Mouse (Mus musculus): ENCODE results near the gene Defb13. TPM values are rescaled to one million over a fixed set of nuclear protein-coding genes. Genes with fewer than 3 reads are reported as not detected.

Defb13 gene
- polyA plus RNA-seq, 1 experiment from 2014 or later = not detected

- H3K9me3 ChIP-seq (ENCODE audit: control insufficient read depth, low read length) = no peaks in the 10 kb centered on the region
- no peak overlapping the region for H3K4me3 ChIP-seq (ENCODE audit: low read depth, low read length)
- no peaks in the 10 kb centered on the region for H3K36me3 ChIP-seq (ENCODE audit: control insufficient read depth, insufficient read depth, low read length)
- no peak overlapping the region for H3K9ac ChIP-seq (ENCODE audit: low read length)
- ATAC-seq (ENCODE audit: insufficient number of reproducible peaks, low FRiP score, low TSS enrichment, low read depth) (no peak), DNase-seq (ENCODE audit: low spot score) (no peak)
- H3K4me1 ChIP-seq (ENCODE audit: control insufficient read depth, insufficient read depth, low read length) = no peaks in the 10 kb centered on the region
- H3K27me3 ChIP-seq (ENCODE audit: control insufficient read depth, insufficient read depth, low read length) = no peaks in the 10 kb centered on the region
- WGBS = 81% methylated on average over 9 of the region's 9 CpGs
- no peak overlapping the region for H3K27ac ChIP-seq (replicated peaks; ENCODE audit: low read depth, low read length)
- H3K4me2 ChIP-seq (ENCODE audit: low read depth, severe bottlenecking) = no peak overlapping the region
Observed at GRCm38 (mm10) chr8:21947311-21948017, 902 bp downstream of the Defb13 start.

- Histone ChIP-seq H3K27ac (replicated peaks; ENCODE audit: low read depth, low read length) (no peak overlapping the region), H3K4me1 (ENCODE audit: control insufficient read depth, insufficient read depth, low read length) (no peaks in the 10 kb centered on the region), H3K27me3 (ENCODE audit: control insufficient read depth, insufficient read depth, low read length) (no peaks in the 10 kb centered on the region), H3K9me3 (ENCODE audit: control insufficient read depth, low read length) (no peaks in the 10 kb centered on the region), H3K36me3 (ENCODE audit: control insufficient read depth, insufficient read depth, low read length) (no peaks in the 10 kb centered on the region), H3K4me3 (ENCODE audit: low read depth, low read length) (no peak overlapping the region), H3K9ac (ENCODE audit: low read length) (no peak overlapping the region), H3K4me2 (ENCODE audit: low read depth, severe bottlenecking) (no peak overlapping the region)
- ATAC-seq (ENCODE audit: insufficient number of reproducible peaks, low FRiP score, low TSS enrichment, low read depth) (no peak), DNase-seq (ENCODE audit: low spot score) (peak; percentile 67)
- WGBS = 6% methylated on average over 9 of the region's 9 CpGs
Observed at GRCm38 (mm10) chr8:21955321-21955720, 8.8 kb downstream of the Defb13 start.

- Histone ChIP-seq H3K27ac (replicated peaks; ENCODE audit: low read depth, low read length) (no peak overlapping the region), H3K9ac (ENCODE audit: low read length) (no peak overlapping the region), H3K4me2 (ENCODE audit: low read depth, severe bottlenecking) (no peak overlapping the region), H3K9me3 (ENCODE audit: control insufficient read depth, low read length) (no peaks in the 10 kb centered on the region), H3K27me3 (ENCODE audit: control insufficient read depth, insufficient read depth, low read length) (no peaks in the 10 kb centered on the region), H3K36me3 (ENCODE audit: control insufficient read depth, insufficient read depth, low read length) (no peaks in the 10 kb centered on the region), H3K4me3 (ENCODE audit: low read depth, low read length) (no peak overlapping the region), H3K4me1 (ENCODE audit: control insufficient read depth, insufficient read depth, low read length) (no peaks in the 10 kb centered on the region)
- DNase-seq (ENCODE audit: low spot score) (no peak), ATAC-seq (ENCODE audit: insufficient number of reproducible peaks, low FRiP score, low TSS enrichment, low read depth) (no peak)
- WGBS = 86% methylated on average over 3 of the region's 3 CpGs
Observed at GRCm38 (mm10) chr8:21956336-21956735, 9.8 kb downstream of the Defb13 start.

DNA sequence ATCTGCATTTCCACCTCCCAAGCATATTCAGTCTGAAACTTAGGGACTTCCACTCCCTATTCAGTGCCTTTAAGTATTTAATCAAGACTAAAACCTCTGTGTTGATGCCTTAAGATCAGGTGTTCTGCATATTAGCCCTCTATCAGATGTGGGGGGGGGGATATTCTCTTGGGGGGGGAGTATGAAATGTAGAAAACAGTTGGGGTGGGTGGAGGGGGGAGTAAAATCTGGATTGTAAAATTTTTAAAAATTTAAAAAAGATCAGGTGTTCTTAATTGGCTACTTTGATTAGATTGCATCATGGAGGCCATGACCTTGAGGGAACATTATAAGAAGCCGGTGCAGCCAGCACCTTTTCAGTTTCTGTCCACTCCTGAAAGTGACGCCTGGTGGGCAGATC lies 11.9 kb downstream of the Defb13 start, which contains the start of gene Fam90a1a:
Fam90a1a (plus strand) TSS at position 301 of the 400 bp plus-strand sequence.
- no peaks in the 10 kb centered on the region for H3K27me3 ChIP-seq (ENCODE audit: control insufficient read depth, insufficient read depth, low read length)
- no peaks in the 10 kb centered on the region for H3K36me3 ChIP-seq (ENCODE audit: control insufficient read depth, insufficient read depth, low read length)
- no peaks in the 10 kb centered on the region for H3K9me3 ChIP-seq (ENCODE audit: control insufficient read depth, low read length)
- H3K4me3 ChIP-seq (ENCODE audit: low read depth, low read length) = no peak within 1 kb of the TSS
- H3K9ac ChIP-seq (ENCODE audit: low read length) = no peak within 1 kb of the TSS
- 83% methylated on average over 2 of the region's 2 CpGs for WGBS
- no peak within 1 kb of the TSS for H3K27ac ChIP-seq (replicated peaks; ENCODE audit: low read depth, low read length)
- ATAC-seq (ENCODE audit: insufficient number of reproducible peaks, low FRiP score, low TSS enrichment, low read depth) = no peak
- no peaks in the 10 kb centered on the region for H3K4me1 ChIP-seq (ENCODE audit: control insufficient read depth, insufficient read depth, low read length)
- H3K4me2 ChIP-seq (ENCODE audit: low read depth, severe bottlenecking) = no peak within 1 kb of the TSS
- DNase-seq (ENCODE audit: low spot score) = no peak

DNA sequence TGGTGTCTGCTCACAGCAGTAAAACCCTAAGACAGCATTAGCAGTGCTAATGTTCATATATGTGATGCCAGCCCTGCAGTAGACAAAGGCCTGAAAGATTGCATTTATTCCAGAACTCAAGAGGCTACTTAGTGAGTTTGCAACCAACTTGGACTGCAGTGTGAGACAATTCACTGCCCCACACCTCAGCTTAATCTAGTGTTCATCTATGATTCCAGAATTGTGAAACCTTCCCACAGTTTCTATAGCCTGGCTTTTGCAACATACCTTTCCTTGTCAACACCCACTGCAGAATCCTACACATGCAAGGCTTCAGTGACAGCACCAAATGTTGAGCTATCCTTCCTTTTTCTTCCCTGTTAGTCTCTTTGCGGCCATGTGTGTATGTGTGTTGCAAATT lies 20.1 kb downstream of the Defb13 start:
- 81% methylated on average over 1 of the region's 1 CpGs for WGBS
- Histone ChIP-seq H3K4me1 (ENCODE audit: control insufficient read depth, insufficient read depth, low read length) (no peaks in the 10 kb centered on the region), H3K4me2 (ENCODE audit: low read depth, severe bottlenecking) (no peak overlapping the region), H3K27ac (replicated peaks; ENCODE audit: low read depth, low read length) (no peak overlapping the region), H3K9ac (ENCODE audit: low read length) (no peak overlapping the region), H3K27me3 (ENCODE audit: control insufficient read depth, insufficient read depth, low read length) (no peaks in the 10 kb centered on the region), H3K9me3 (ENCODE audit: control insufficient read depth, low read length) (no peaks in the 10 kb centered on the region), H3K4me3 (ENCODE audit: low read depth, low read length) (no peak overlapping the region), H3K36me3 (ENCODE audit: control insufficient read depth, insufficient read depth, low read length) (no peaks in the 10 kb centered on the region)
- DNase-seq (ENCODE audit: low spot score) (no peak), ATAC-seq (ENCODE audit: insufficient number of reproducible peaks, low FRiP score, low TSS enrichment, low read depth) (no peak)

DNA sequence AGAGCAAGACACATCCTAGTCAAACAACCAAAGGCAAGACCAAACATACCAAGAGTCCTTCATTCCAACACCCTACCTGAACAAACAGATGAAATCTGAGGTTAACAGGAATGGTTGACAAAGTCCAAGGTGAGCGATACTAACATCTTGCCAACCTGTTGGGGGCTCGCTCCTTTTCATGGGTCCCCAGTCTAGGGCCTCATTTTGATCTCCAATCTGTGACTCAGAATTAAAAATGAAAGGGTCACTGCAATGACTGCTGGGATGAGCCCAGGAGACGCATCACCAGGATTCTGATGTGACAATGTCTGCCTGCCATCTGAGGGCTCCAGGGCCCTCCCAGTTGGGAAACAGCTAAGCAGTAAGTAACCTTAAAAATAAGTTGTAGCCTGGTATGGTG lies 22.9 kb downstream of the Defb13 start, which contains the start of gene Ccdc70:
Ccdc70 (plus strand) TSS at position 301 of the 400 bp plus-strand sequence.
- no peak within 1 kb of the TSS for H3K9ac ChIP-seq (ENCODE audit: low read length)
- WGBS = 94% methylated on average over 3 of the region's 3 CpGs
- no peaks in the 10 kb centered on the region for H3K27me3 ChIP-seq (ENCODE audit: control insufficient read depth, insufficient read depth, low read length)

GRCm38 (mm10) chr8:21978193-21978592 lies 31.6 kb downstream of the Defb13 start:
- no peak for ATAC-seq (ENCODE audit: insufficient number of reproducible peaks, low FRiP score, low TSS enrichment, low read depth)
- 73% methylated on average over 4 of the region's 4 CpGs for WGBS
- no peak overlapping the region for H3K4me2 ChIP-seq (ENCODE audit: low read depth, severe bottlenecking)

More for the DNA sequence above, 22.9 kb downstream of the Defb13 start, which contains the start of gene Ccdc70:
- no peak for ATAC-seq (ENCODE audit: insufficient number of reproducible peaks, low FRiP score, low TSS enrichment, low read depth)
- Histone ChIP-seq H3K9me3 (ENCODE audit: control insufficient read depth, low read length) (no peaks in the 10 kb centered on the region), H3K4me1 (ENCODE audit: control insufficient read depth, insufficient read depth, low read length) (no peaks in the 10 kb centered on the region), H3K4me3 (ENCODE audit: low read depth, low read length) (no peak within 1 kb of the TSS), H3K36me3 (ENCODE audit: control insufficient read depth, insufficient read depth, low read length) (no peaks in the 10 kb centered on the region), H3K27ac (replicated peaks; ENCODE audit: low read depth, low read length) (no peak within 1 kb of the TSS), H3K4me2 (ENCODE audit: low read depth, severe bottlenecking) (no peak within 1 kb of the TSS)
- no peak for DNase-seq (ENCODE audit: low spot score)

DNA sequence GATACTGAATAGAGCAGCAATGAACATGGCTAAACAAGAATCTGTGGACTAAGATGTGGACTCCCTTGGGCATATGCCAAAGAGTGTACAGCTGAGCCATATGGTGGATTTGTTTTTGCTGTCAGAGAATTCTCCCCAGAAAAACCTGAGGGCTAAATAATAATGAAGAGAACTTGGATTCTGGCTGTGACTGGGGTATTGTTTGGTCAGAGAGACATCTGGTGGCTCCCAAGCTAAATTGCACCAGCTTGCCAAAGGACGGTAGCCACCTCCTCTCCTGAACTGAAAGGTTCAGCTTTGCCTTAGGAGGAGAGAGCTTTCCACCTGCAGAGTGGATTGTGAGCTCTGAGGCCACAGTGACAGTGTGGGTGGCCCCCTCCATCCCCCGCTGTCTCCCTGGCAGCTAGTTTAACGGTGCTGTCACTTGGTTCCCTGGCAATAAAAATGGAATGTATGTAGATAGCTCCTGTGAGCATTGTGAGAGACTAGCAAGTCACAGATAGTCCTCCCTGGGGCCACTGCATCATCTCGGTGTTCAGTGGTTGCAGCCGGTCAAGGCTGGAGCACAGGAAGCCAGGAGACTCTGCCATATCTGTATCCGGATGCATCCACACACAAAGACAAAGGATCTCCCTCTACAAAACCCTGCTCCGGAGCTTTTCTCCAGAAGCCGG lies 35.2 kb downstream of the Defb13 start:
- ATAC-seq (ENCODE audit: insufficient number of reproducible peaks, low FRiP score, low TSS enrichment, low read depth) = no peak
- WGBS = 65% methylated on average over 8 of the region's 8 CpGs
- H3K9ac ChIP-seq (ENCODE audit: low read length) = no peak overlapping the region
- H3K9me3 ChIP-seq (ENCODE audit: control insufficient read depth, low read length) = no peaks in the 10 kb centered on the region
- H3K4me3 ChIP-seq (ENCODE audit: low read depth, low read length) = no peak overlapping the region
- no peak for DNase-seq (ENCODE audit: low spot score)
- H3K27me3 ChIP-seq (ENCODE audit: control insufficient read depth, insufficient read depth, low read length) = no peaks in the 10 kb centered on the region
- no peaks in the 10 kb centered on the region for H3K4me1 ChIP-seq (ENCODE audit: control insufficient read depth, insufficient read depth, low read length)
- H3K36me3 ChIP-seq (ENCODE audit: control insufficient read depth, insufficient read depth, low read length) = no peaks in the 10 kb centered on the region
- H3K4me2 ChIP-seq (ENCODE audit: low read depth, severe bottlenecking) = no peak overlapping the region
- H3K27ac ChIP-seq (replicated peaks; ENCODE audit: low read depth, low read length) = no peak overlapping the region

More at GRCm38 (mm10) chr8:21978193-21978592, 31.6 kb downstream of the Defb13 start:
- Histone ChIP-seq H3K9ac (ENCODE audit: low read length) (no peak overlapping the region), H3K36me3 (ENCODE audit: control insufficient read depth, insufficient read depth, low read length) (no peaks in the 10 kb centered on the region), H3K9me3 (ENCODE audit: control insufficient read depth, low read length) (no peaks in the 10 kb centered on the region), H3K4me1 (ENCODE audit: control insufficient read depth, insufficient read depth, low read length) (no peaks in the 10 kb centered on the region), H3K27me3 (ENCODE audit: control insufficient read depth, insufficient read depth, low read length) (no peaks in the 10 kb centered on the region), H3K4me3 (ENCODE audit: low read depth, low read length) (no peak overlapping the region), H3K27ac (replicated peaks; ENCODE audit: low read depth, low read length) (no peak overlapping the region)
- no peak for DNase-seq (ENCODE audit: low spot score)
